Mouse (Mus musculus) lung, postnatal 0 days (tissue): Measurements from ENCODE around the gene Cryzl2.

ENCODE experiments used
- CTCF ChIP-seq: IDR thresholded peaks from 2 replicates; pipeline ENCODE4 v1.5.1; 2016; ENCODE audit warnings: antibody characterized with exemption, mild to moderate bottlenecking
- EP300 ChIP-seq: IDR thresholded peaks from 2 replicates; pipeline ENCODE4 v1.6.1; 2016; ENCODE audit warnings: antibody characterized with exemption, mild to moderate bottlenecking, control low read depth

- TF ChIP-seq EP300, result no peak
- no peak for TF ChIP-seq CTCF
Measured at GRCm38 (mm10) chr1:157470761-157471386, 12.5 kb downstream of the Cryzl2 start.
